ENCODE assay signal across 10 mouse cellular contexts in the genomic region with DNA sequence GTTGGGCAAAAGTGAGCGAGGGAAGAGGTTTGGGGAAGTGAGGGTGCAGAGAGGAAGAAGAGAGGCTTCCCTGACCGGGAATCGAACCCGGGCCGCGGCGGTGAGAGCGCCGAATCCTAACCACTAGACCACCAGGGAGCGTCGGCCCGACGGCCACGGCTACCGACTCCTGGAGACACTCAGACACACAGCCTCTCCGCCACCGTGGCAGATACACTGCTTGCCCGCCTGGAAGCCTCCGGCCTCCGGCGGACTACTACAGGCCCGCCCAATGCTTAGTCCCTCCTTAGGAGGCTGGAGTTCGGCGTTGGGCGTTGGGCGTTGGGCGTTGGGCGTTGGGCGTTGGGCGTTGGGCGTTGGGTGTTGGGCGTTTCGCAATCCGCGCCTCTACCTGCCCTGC. TPM values are rescaled to one million over a fixed set of nuclear protein-coding genes. Genes with fewer than 3 reads are reported as not detected.
DNase-seq lines count a peak whose midpoint lies in the region; ATAC-seq and TF ChIP-seq lines count a peak whose summit lies in the region.
"Not testable (repeated sequence)": the region's sequence is repeated elsewhere in the genome, so short reads cannot be mapped to it uniquely, and the experiment has no call there.
"Had no signal": no experiment of that assay in that cellular context is flagged by ENCODE, and none has a peak within 500 bp of the region (broad histone marks: within the 10 kb centered on the region; RNA-seq: fewer than 3 reads in every experiment).

No protein-coding gene starts in this region.

- TF ChIP-seq CTCF in kidney, postnatal 0 days (IDR thresholded peaks at IDR 0.05; ENCODE audit: low read depth); liver, postnatal 0 days (IDR thresholded peaks at IDR 0.05; ENCODE audit: low read depth): not testable (repeated sequence)

- not testable (repeated sequence) for H3K4me1 ChIP-seq in heart, embryonic 12.5 days (replicated peaks); hindbrain, embryonic 15.5 days (replicated peaks); kidney, postnatal 0 days (replicated peaks; ENCODE audit: insufficient read depth, low read length); liver, postnatal 0 days (ENCODE audit: insufficient read depth); midbrain, embryonic 13.5 days (replicated peaks)

- ATAC-seq in CD4-positive, CD25-positive, alpha-beta regulatory T cell, adult 4 months: peak; percentile 21
- ATAC-seq in erythroid progenitor cell, adult 5-6 weeks (replicated peaks; ENCODE audit: low FRiP score, poor library complexity, severe bottlenecking): peak; percentile 49
- peak; percentile 58 for ATAC-seq in heart, embryonic 12.5 days (ENCODE audit: insufficient number of reproducible peaks, low FRiP score)
- peak; percentile 20; the same call in 1 of the 2 replicates for ATAC-seq in hindbrain, embryonic 15.5 days (ENCODE audit: low FRiP score, low read depth)
- ATAC-seq in kidney, postnatal 0 days (replicated peaks; ENCODE audit: low FRiP score, low read depth): peak; percentile 54
- ATAC-seq in liver, postnatal 0 days: peak; percentile 80
- peak; percentile 59 for ATAC-seq in midbrain, embryonic 13.5 days
- ATAC-seq in neutrophil, adult 5-6 weeks (ENCODE audit: extremely low read depth, insufficient number of reproducible peaks, low FRiP score, poor library complexity, severe bottlenecking): peak; percentile 20

- peak overlapping the region; percentile 36; the same call in 1 of the 2 replicates for H3K4me2 ChIP-seq in heart, embryonic 12.5 days
- H3K4me2 ChIP-seq in hindbrain, embryonic 15.5 days; kidney, postnatal 0 days (ENCODE audit: low read length); liver, postnatal 0 days (ENCODE audit: low read depth, low read length); midbrain, embryonic 13.5 days (replicated peaks): not testable (repeated sequence)

- not testable (repeated sequence) for DNase-seq in kidney, postnatal 0 days (ENCODE audit: low spot score); liver, postnatal 0 days

- TF ChIP-seq EP300 in liver, postnatal 0 days (IDR thresholded peaks at IDR 0.05; ENCODE audit: low read depth): not testable (repeated sequence)

- not testable (repeated sequence) for H3K36me3 ChIP-seq in heart, embryonic 12.5 days; hindbrain, embryonic 15.5 days; kidney, postnatal 0 days (ENCODE audit: insufficient read depth, low read length); liver, postnatal 0 days (replicated peaks; ENCODE audit: insufficient read depth, low read length); midbrain, embryonic 13.5 days

- H3K27me3 ChIP-seq in heart, embryonic 12.5 days (replicated peaks): peaks cover 32% of the 10 kb centered on the region
- peaks cover 22% of the 10 kb centered on the region for H3K27me3 ChIP-seq in hindbrain, embryonic 15.5 days
- peaks cover 17% of the 10 kb centered on the region for H3K27me3 ChIP-seq in kidney, postnatal 0 days (ENCODE audit: insufficient read depth, low read length)
- H3K27me3 ChIP-seq in liver, postnatal 0 days (ENCODE audit: insufficient read depth, low read length): peaks cover 23% of the 10 kb centered on the region
- peaks cover 35% of the 10 kb centered on the region for H3K27me3 ChIP-seq in midbrain, embryonic 13.5 days

- H3K9ac ChIP-seq in heart, embryonic 12.5 days; hindbrain, embryonic 15.5 days; kidney, postnatal 0 days (ENCODE audit: low read depth, low read length); liver, postnatal 0 days (replicated peaks); midbrain, embryonic 13.5 days (replicated peaks): not testable (repeated sequence)

- H3K4me3 ChIP-seq in heart, embryonic 12.5 days; hindbrain, embryonic 15.5 days; kidney, postnatal 0 days (replicated peaks; ENCODE audit: low read depth, low read length); liver, postnatal 0 days (ENCODE audit: low read depth, low read length); midbrain, embryonic 13.5 days (replicated peaks): not testable (repeated sequence)

- WGBS in heart, embryonic 12.5 days: no CpG with 5 or more reads among the region's 35 CpGs
- no CpG with 5 or more reads among the region's 35 CpGs for WGBS in hindbrain, embryonic 15.5 days
- no CpG with 5 or more reads among the region's 35 CpGs for WGBS in kidney, postnatal 0 days
- WGBS in liver, postnatal 0 days (ENCODE audit: insufficient replicate concordance): no CpG with 5 or more reads among the region's 35 CpGs
- WGBS in midbrain, embryonic 13.5 days: no CpG with 5 or more reads among the region's 35 CpGs

- H3K9me3 ChIP-seq in heart, embryonic 12.5 days (replicated peaks); hindbrain, embryonic 15.5 days; kidney, postnatal 0 days (replicated peaks; ENCODE audit: low read length); liver, postnatal 0 days (ENCODE audit: low read length); midbrain, embryonic 13.5 days: not testable (repeated sequence)

- not testable (repeated sequence) for H3K27ac ChIP-seq in heart, embryonic 12.5 days (ENCODE audit: poor library complexity, severe bottlenecking); hindbrain, embryonic 15.5 days (replicated peaks); kidney, postnatal 0 days; liver, postnatal 0 days (ENCODE audit: low read depth); midbrain, embryonic 13.5 days

RNA-seq across cellular contexts. Expression of a gene that starts 7.0 kb away (rescaled TPM):
- polyA plus RNA-seq in CD4-positive, CD25-positive, alpha-beta regulatory T cell, adult 4 months (2017; shearing (Covaris generic)): not detected
- total RNA-seq in erythroid progenitor cell, adult 5-6 weeks (2015; ENCODE audit: low replicate concordance): 78.6 and 80.1 TPM in 2 replicates
- total RNA-seq in erythroid progenitor cell, adult 5-6 weeks (2017; ENCODE audit: low replicate concordance): 29.8 and 53.5 TPM in 2 replicates
- 3.8 and 4.5 TPM in 2 replicates for polyA plus RNA-seq in heart, embryonic 12.5 days (2016; fragmentation: Nextera tagmentation; extraction: Ambion mirVana)
- 9.6 and 12.3 TPM in 2 replicates for polyA plus RNA-seq in hindbrain, embryonic 15.5 days (2015; fragmentation: Nextera tagmentation; extraction: Ambion mirVana)
- 12.1 and 13.2 TPM in 2 replicates for polyA plus RNA-seq in kidney, postnatal 0 days (2015; fragmentation: Nextera tagmentation; extraction: Ambion mirVana)
- 40.3 and 41.8 TPM in 2 replicates for polyA plus RNA-seq in liver, postnatal 0 days (2015; fragmentation: Nextera tagmentation; extraction: Ambion mirVana)
- polyA plus RNA-seq in midbrain, embryonic 13.5 days (2015; fragmentation: Nextera tagmentation; extraction: Ambion mirVana): 4.8 and 6.0 TPM in 2 replicates
- total RNA-seq in neutrophil, adult 5-6 weeks (2017): 682 and 697 TPM in 2 replicates

RNA-seq across cellular contexts. Expression of a gene that starts 42.0 kb away (rescaled TPM):
- polyA plus RNA-seq in CD4-positive, CD25-positive, alpha-beta regulatory T cell, adult 4 months (2017; shearing (Covaris generic)): 1 to 10 TPM; 4.8 to 5.5 TPM
- 19.8 TPM in 1 of 2 replicates, not detected in the other for total RNA-seq in erythroid progenitor cell, adult 5-6 weeks (2015; ENCODE audit: low replicate concordance)
- total RNA-seq in erythroid progenitor cell, adult 5-6 weeks (2017; ENCODE audit: low replicate concordance): not detected in 2 replicates
- 2.9 and 3.5 TPM in 2 replicates for polyA plus RNA-seq in heart, embryonic 12.5 days (2016; fragmentation: Nextera tagmentation; extraction: Ambion mirVana)
- polyA plus RNA-seq in hindbrain, embryonic 15.5 days (2015; fragmentation: Nextera tagmentation; extraction: Ambion mirVana): 7.7 and 14.1 TPM in 2 replicates
- 4.6 TPM in 2 replicates for polyA plus RNA-seq in kidney, postnatal 0 days (2015; fragmentation: Nextera tagmentation; extraction: Ambion mirVana)
- 0.90 and 1.5 TPM in 2 replicates for polyA plus RNA-seq in liver, postnatal 0 days (2015; fragmentation: Nextera tagmentation; extraction: Ambion mirVana)
- 2.0 and 3.7 TPM in 2 replicates for polyA plus RNA-seq in midbrain, embryonic 13.5 days (2015; fragmentation: Nextera tagmentation; extraction: Ambion mirVana)
- total RNA-seq in neutrophil, adult 5-6 weeks (2017): not detected in 2 replicates

RNA-seq across cellular contexts. Expression of a gene that starts 53.0 kb away (rescaled TPM):
- polyA plus RNA-seq in CD4-positive, CD25-positive, alpha-beta regulatory T cell, adult 4 months (2017; shearing (Covaris generic)): under 1 TPM in 1 of 2 experiments, not detected in 1; 0.26 TPM
- total RNA-seq in erythroid progenitor cell, adult 5-6 weeks (2015; ENCODE audit: low replicate concordance): 12.2 and 20.2 TPM in 2 replicates
- total RNA-seq in erythroid progenitor cell, adult 5-6 weeks (2017; ENCODE audit: low replicate concordance): 7.3 and 7.6 TPM in 2 replicates
- 0.14 and 0.24 TPM in 2 replicates for polyA plus RNA-seq in heart, embryonic 12.5 days (2016; fragmentation: Nextera tagmentation; extraction: Ambion mirVana)
- 0.27 and 1.0 TPM in 2 replicates for polyA plus RNA-seq in hindbrain, embryonic 15.5 days (2015; fragmentation: Nextera tagmentation; extraction: Ambion mirVana)
- 2.0 and 2.3 TPM in 2 replicates for polyA plus RNA-seq in kidney, postnatal 0 days (2015; fragmentation: Nextera tagmentation; extraction: Ambion mirVana)
- 9.4 and 9.7 TPM in 2 replicates for polyA plus RNA-seq in liver, postnatal 0 days (2015; fragmentation: Nextera tagmentation; extraction: Ambion mirVana)
- 0.15 TPM in 1 of 2 replicates, not detected in the other for polyA plus RNA-seq in midbrain, embryonic 13.5 days (2015; fragmentation: Nextera tagmentation; extraction: Ambion mirVana)
- total RNA-seq in neutrophil, adult 5-6 weeks (2017): 134 TPM in 2 replicates
- total RNA-seq: layer of hippocampus, postnatal 14 days; left cerebral cortex, postnatal 36 days had no signal

Comparison
In these comparisons a context has a peak if more than half of its experiments do, and no peak if none do; other contexts are left out.
1. ATAC-seq: peak in every context shown above with its lines; median percentile 80 in liver, postnatal 0 days; 59 in midbrain, embryonic 13.5 days; 58 in heart, embryonic 12.5 days; 54 in kidney, postnatal 0 days; 49 in erythroid progenitor cell, adult 5-6 weeks; 21 in CD4-positive, CD25-positive, alpha-beta regulatory T cell, adult 4 months; 20 in hindbrain, embryonic 15.5 days; 20 in neutrophil, adult 5-6 weeks.